Mouse (Mus musculus): ENCODE data around the gene Erp29. TPM values are rescaled to one million over a fixed set of nuclear protein-coding genes. Genes with fewer than 3 reads are reported as not detected.

The Erp29 gene
- polyA plus RNA-seq, 1 experiment from 2014 or later: 144 TPM

DNA sequence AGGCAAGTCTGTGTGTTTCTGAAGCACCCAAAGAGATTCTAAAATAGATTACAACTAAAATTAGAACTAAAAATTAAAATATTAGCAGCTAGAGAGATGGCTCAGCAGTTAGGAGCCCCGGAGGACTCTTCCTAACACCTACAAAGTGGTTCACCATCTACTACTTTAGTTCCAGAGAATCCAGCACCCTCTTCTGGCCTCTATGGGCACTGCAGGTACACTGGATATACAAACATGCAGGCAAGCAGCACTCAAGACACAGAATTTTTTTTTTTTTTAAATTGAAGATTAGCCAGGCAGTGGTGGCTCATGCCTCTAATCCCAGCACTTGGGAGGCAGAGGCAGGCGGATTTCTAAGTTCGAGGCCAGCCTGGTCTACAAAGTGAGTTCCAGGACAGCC, 8.8 kb downstream of the Erp29 start:
- Histone ChIP-seq H3K27ac (replicated peaks) (no peak overlapping the region), H3K9me3 (no peaks in the 10 kb centered on the region), H3K4me2 (replicated peaks) (no peak overlapping the region), H3K9ac (replicated peaks) (no peak overlapping the region), H3K36me3 (peaks cover 86% of the 10 kb centered on the region), H3K4me3 (no peak overlapping the region), H3K4me1 (no peaks in the 10 kb centered on the region), H3K27me3 (no peaks in the 10 kb centered on the region)
- ATAC-seq (replicated peaks): no peak
- WGBS: 94% methylated on average over 3 of the region's 3 CpGs

GRCm38 (mm10) chr5:121438756-121439155, 13.6 kb downstream of the Erp29 start:
- 91% methylated on average over 11 of the region's 11 CpGs for WGBS
- Histone ChIP-seq H3K4me3 (no peak overlapping the region), H3K9me3 (no peaks in the 10 kb centered on the region), H3K4me2 (replicated peaks) (no peak overlapping the region), H3K27ac (replicated peaks) (no peak overlapping the region), H3K36me3 (peaks cover 83% of the 10 kb centered on the region), H3K27me3 (no peaks in the 10 kb centered on the region), H3K9ac (replicated peaks) (no peak overlapping the region), H3K4me1 (no peaks in the 10 kb centered on the region)
- no peak for ATAC-seq (replicated peaks)

GRCm38 (mm10) chr5:121438131-121438530, 14.2 kb downstream of the Erp29 start:
- Histone ChIP-seq H3K4me3 (no peak overlapping the region), H3K9me3 (no peaks in the 10 kb centered on the region), H3K36me3 (peaks cover 83% of the 10 kb centered on the region), H3K27ac (replicated peaks) (no peak overlapping the region), H3K9ac (replicated peaks) (no peak overlapping the region), H3K4me1 (no peaks in the 10 kb centered on the region), H3K4me2 (replicated peaks) (no peak overlapping the region), H3K27me3 (no peaks in the 10 kb centered on the region)
- 90% methylated on average over 5 of the region's 5 CpGs for WGBS
- no peak for ATAC-seq (replicated peaks)

DNA sequence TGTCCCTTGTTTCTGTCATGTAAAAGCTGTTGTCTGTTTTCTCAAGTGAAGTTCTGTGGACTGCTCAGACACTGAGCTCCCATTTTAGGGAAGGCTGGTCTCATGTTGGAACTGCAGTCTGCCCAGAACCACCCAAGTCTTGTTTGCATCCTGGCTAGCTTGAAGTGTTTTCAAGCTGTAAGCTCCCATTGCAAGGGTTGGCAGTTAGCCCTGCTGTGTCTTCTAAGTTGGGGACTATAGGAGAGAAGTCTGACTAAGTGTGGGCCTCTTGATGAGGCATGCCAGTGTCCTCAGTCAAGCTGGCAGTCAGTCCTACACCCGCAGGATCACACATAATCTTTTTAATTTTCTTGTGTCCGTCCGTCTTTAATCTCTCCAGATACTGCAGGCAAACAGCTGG, 23.4 kb downstream of the Erp29 start:
- Histone ChIP-seq H3K4me1 (no peaks in the 10 kb centered on the region), H3K9ac (replicated peaks) (no peak overlapping the region), H3K27ac (replicated peaks) (no peak overlapping the region), H3K4me3 (no peak overlapping the region), H3K9me3 (no peaks in the 10 kb centered on the region), H3K36me3 (peaks cover 98% of the 10 kb centered on the region), H3K27me3 (no peaks in the 10 kb centered on the region), H3K4me2 (replicated peaks) (no peak overlapping the region)
- no peak for ATAC-seq (replicated peaks)
- 91% methylated on average over 3 of the region's 3 CpGs for WGBS

DNA sequence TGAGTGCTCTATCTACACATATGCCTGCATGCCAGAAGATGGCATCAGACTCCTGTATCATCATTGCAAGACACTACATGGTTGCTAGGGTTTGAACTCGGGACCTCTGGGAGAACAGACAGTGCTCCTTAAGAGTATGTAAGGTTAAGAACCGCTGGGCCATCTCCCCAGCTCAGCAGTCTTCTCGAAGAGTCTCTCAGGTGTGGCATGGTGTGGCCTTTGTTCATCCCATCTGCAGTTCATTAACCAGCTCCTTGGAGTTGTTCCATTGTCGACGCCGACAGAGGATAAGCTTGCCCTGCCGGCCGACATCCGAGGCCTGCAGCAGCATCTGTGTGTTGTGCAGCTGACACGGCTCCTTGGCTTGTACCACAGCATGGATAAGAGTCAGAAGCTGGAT, 29.0 kb downstream of the Erp29 start:
- Histone ChIP-seq H3K4me1 (no peaks in the 10 kb centered on the region), H3K9me3 (no peaks in the 10 kb centered on the region), H3K4me3 (no peak overlapping the region), H3K27me3 (no peaks in the 10 kb centered on the region), H3K9ac (replicated peaks) (no peak overlapping the region), H3K27ac (replicated peaks) (no peak overlapping the region), H3K4me2 (replicated peaks) (no peak overlapping the region), H3K36me3 (peaks cover 97% of the 10 kb centered on the region)
- no peak for ATAC-seq (replicated peaks)
- WGBS: 92% methylated on average over 10 of the region's 10 CpGs

DNA sequence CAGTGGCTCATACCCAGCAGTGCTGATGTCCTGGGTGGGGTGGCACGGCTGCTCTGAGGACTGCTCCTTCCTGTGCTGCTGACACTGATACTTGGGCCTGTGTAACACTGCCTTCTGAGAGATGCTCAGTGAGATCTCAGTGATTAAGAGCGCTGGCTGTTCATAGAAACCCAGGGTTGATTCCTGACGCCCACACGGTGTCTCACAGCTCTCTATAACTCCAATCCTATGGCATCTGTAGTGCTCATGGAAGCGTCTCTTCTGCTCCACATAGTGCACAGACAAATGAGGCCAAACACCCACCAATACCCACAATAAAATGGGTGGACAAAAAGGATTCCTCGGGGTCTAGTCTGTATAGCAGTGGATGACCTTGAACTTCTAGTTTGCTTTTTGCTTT, 29.5 kb downstream of the Erp29 start:
- Histone ChIP-seq H3K4me2 (replicated peaks) (no peak overlapping the region), H3K4me3 (no peak overlapping the region), H3K36me3 (peaks cover 97% of the 10 kb centered on the region), H3K27me3 (no peaks in the 10 kb centered on the region), H3K9ac (replicated peaks) (no peak overlapping the region), H3K4me1 (no peaks in the 10 kb centered on the region), H3K9me3 (no peaks in the 10 kb centered on the region), H3K27ac (replicated peaks) (no peak overlapping the region)
- no peak for ATAC-seq (replicated peaks)
- 91% methylated on average over 6 of the region's 6 CpGs for WGBS

DNA sequence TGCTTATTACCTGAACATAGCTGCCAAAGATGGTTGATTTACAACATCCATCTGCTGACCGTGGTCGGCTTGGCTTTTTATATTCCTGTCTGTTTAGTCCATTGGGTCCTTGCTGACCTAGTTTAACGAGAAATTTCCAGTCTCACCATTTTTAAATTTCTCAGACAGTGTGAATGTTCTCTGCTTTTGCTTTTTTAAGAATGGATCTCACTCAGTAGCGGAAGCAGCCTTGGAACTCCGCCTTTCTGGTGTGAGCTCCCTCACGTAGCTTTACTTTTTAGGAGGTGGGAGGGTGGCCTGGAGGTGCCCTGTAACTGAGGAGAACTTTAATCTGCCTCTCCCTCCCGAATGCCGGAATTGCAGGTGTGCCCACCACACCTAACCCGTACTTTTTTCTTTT, 31.6 kb downstream of the Erp29 start:
- H3K9ac ChIP-seq (replicated peaks): no peak overlapping the region
- ATAC-seq (replicated peaks): no peak
- H3K4me1 ChIP-seq: no peaks in the 10 kb centered on the region
- H3K9me3 ChIP-seq: no peaks in the 10 kb centered on the region
- no peak overlapping the region for H3K4me3 ChIP-seq
- H3K27ac ChIP-seq (replicated peaks): no peak overlapping the region
- WGBS: 91% methylated on average over 9 of the region's 9 CpGs
- no peak overlapping the region for H3K4me2 ChIP-seq (replicated peaks)
- H3K27me3 ChIP-seq: no peaks in the 10 kb centered on the region
- peaks cover 96% of the 10 kb centered on the region for H3K36me3 ChIP-seq

DNA sequence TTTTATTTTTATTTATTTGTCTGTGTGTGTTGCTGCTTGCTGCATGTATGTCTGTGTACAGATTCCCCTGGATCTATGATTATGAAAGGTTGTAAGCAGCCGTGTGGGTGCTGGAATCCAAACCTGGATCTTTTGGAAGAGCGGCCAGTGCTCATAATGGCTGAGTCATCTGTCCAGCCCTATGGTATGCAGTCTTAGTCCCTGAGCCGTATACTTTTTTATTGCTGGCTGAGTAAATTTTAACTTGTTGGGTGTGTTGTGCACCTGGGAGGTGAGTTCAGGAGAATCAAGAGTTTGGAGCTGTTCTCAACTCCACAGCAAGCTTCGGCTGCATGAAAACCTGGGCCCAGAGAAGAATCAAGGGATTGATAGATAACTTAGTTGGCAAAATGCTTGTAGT, 41.3 kb downstream of the Erp29 start:
- Histone ChIP-seq H3K27ac (replicated peaks) (no peak overlapping the region), H3K4me1 (no peaks in the 10 kb centered on the region), H3K4me2 (replicated peaks) (no peak overlapping the region), H3K4me3 (no peak overlapping the region), H3K27me3 (no peaks in the 10 kb centered on the region), H3K36me3 (peaks cover 68% of the 10 kb centered on the region), H3K9ac (replicated peaks) (no peak overlapping the region), H3K9me3 (no peaks in the 10 kb centered on the region)
- ATAC-seq (replicated peaks): no peak
- WGBS: 96% methylated on average over 4 of the region's 4 CpGs

DNA sequence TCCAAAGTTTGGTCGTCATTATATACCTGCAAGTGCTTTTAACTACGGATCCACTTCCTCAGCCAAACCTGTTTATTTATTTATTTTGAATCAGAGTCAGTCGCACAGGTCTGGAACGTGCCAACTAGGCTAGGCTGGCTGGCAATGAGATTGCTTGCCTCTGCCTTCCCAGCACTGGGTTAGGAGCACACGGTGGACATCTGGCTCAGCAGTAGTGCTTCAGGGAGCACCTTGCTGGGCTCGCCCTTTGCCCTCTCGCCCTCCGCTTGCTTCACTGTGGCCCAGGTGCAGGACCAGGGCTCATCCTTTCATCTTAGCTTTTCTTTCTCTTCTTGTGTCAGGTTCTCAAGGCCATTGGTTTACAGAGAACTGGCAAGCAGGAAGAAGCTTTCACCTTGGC, 44.5 kb downstream of the Erp29 start:
- WGBS: 93% methylated on average over 8 of the region's 8 CpGs
- no peak for ATAC-seq (replicated peaks)

GRCm38 (mm10) chr5:121400849-121401248, 51.5 kb downstream of the Erp29 start:
- Histone ChIP-seq H3K27ac (replicated peaks) (no peak overlapping the region), H3K4me2 (replicated peaks) (no peak overlapping the region), H3K4me1 (peaks cover 19% of the 10 kb centered on the region), H3K9ac (replicated peaks) (no peak overlapping the region), H3K27me3 (no peaks in the 10 kb centered on the region), H3K9me3 (no peaks in the 10 kb centered on the region), H3K4me3 (no peak overlapping the region), H3K36me3 (0 out of 2 replicates have a peak, but pooled peaks cover 5% of the 10 kb centered on the region)
- WGBS: 81% methylated on average over 5 of the region's 5 CpGs
- ATAC-seq (replicated peaks): no peak

More for the DNA sequence above, 44.5 kb downstream of the Erp29 start:
- no peaks in the 10 kb centered on the region for H3K27me3 ChIP-seq
- H3K4me3 ChIP-seq: no peak overlapping the region
- H3K9ac ChIP-seq (replicated peaks): no peak overlapping the region
- no peak overlapping the region for H3K4me2 ChIP-seq (replicated peaks)
- no peak overlapping the region for H3K27ac ChIP-seq (replicated peaks)
- H3K36me3 ChIP-seq: peaks cover 42% of the 10 kb centered on the region
- H3K9me3 ChIP-seq: no peaks in the 10 kb centered on the region
- no peaks in the 10 kb centered on the region for H3K4me1 ChIP-seq

DNA sequence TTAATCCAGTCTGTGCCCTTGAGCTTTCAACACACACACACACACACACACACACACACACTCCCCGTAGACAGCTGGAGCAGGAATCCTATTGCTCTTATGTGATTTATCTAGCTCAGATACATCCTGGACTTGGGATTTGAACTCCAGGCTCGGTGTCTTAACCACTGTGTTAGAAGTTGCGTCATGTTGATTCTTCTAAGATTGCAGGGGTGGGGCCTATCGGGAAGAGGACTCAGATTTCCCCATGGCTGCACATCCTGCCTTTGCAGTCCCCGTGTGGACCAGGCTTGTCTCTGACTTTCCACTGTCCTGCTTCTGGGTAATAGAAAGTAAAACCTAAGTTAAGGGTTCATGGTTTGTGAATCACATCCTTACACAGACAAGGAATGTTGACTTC, 52.2 kb downstream of the Erp29 start:
- Histone ChIP-seq H3K4me1 (peaks cover 19% of the 10 kb centered on the region), H3K36me3 (0 out of 2 replicates have a peak, but pooled peaks cover 5% of the 10 kb centered on the region), H3K27me3 (no peaks in the 10 kb centered on the region), H3K4me2 (replicated peaks) (no peak overlapping the region), H3K9me3 (no peaks in the 10 kb centered on the region), H3K9ac (replicated peaks) (no peak overlapping the region), H3K27ac (replicated peaks) (no peak overlapping the region), H3K4me3 (no peak overlapping the region)
- WGBS: 79% methylated on average over 5 of the region's 5 CpGs
- ATAC-seq (replicated peaks): no peak

DNA sequence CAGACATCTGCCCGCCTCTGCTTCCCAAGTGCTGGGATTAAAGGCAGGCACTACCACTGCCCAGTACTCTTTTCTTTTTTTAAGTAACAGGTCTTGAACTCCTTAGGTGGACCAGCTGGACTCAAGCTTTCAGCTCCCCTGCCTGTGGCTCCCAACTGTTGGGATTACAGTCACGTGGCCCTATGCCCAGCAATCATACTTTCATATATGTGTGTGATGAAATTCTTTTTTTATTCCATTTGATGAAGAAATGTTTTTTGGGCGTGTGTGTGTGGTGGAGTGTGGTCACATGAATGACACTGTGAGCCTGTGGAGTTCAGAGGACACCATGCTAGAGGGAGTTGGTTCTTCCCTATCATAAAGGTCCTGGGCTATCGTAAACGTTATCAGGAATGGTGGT, 52.8 kb downstream of the Erp29 start:
- no peaks in the 10 kb centered on the region for H3K27me3 ChIP-seq
- H3K36me3 ChIP-seq: 0 out of 2 replicates have a peak, but pooled peaks cover 5% of the 10 kb centered on the region
- H3K4me2 ChIP-seq (replicated peaks): no peak overlapping the region; the same call in 1 of the 2 replicates
- no peak overlapping the region for H3K27ac ChIP-seq (replicated peaks)
- no peaks in the 10 kb centered on the region for H3K9me3 ChIP-seq
- no peak for ATAC-seq (replicated peaks)
- WGBS: 94% methylated on average over 5 of the region's 5 CpGs
- 0 out of 2 replicates have a peak overlapping the region, but pooled peaks have one; percentile 72 for H3K9ac ChIP-seq (replicated peaks)
- H3K4me3 ChIP-seq: no peak overlapping the region
- peaks cover 19% of the 10 kb centered on the region for H3K4me1 ChIP-seq

- no peak for ATAC-seq (replicated peaks)
- Histone ChIP-seq H3K9me3 (no peaks in the 10 kb centered on the region), H3K4me2 (replicated peaks) (peak overlapping the region; percentile 78), H3K36me3 (0 out of 2 replicates have a peak, but pooled peaks cover 5% of the 10 kb centered on the region), H3K9ac (replicated peaks) (peak overlapping the region; percentile 72), H3K4me1 (peaks cover 19% of the 10 kb centered on the region), H3K27me3 (no peaks in the 10 kb centered on the region), H3K4me3 (peak overlapping the region; percentile 78), H3K27ac (replicated peaks) (no peak overlapping the region)
- 59% methylated on average over 9 of the region's 9 CpGs for WGBS
Observed at GRCm38 (mm10) chr5:121398965-121399462, 53.3 kb downstream of the Erp29 start.
